Mouse (Mus musculus): ENCODE measurements around the gene Pon2.
"Not testable (repeated sequence)": the region's sequence is repeated elsewhere in the genome, so short reads cannot be mapped to it uniquely, and the experiment has no call there.

The Pon2 gene

GRCm38 (mm10) chr6:5233812-5234211 is 64.4 kb downstream of the Pon2 start:
- no peak for DNase-seq (ENCODE audit: extremely low read depth, low read depth)

DNA sequence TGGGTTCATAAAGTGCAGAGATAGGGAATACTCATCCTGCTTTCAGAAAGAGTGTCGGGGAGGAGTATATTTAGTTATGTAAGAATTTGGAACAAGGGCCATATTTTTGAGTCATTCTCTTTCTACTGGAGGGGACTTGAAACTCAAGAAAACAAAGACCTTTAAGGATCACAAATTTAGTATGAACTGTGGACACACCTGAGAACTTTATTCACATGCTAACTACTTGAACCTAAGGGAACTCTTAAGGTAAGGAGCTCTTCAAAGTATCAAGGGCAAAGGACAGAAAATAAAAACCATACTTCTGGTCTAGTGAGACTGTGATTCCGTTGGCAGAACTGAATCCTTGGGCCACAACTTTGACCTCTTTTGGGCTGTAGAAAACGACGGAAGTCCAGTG is 66.2 kb downstream of the Pon2 start:
- DNase-seq (ENCODE audit: extremely low read depth, low read depth), result no peak

DNA sequence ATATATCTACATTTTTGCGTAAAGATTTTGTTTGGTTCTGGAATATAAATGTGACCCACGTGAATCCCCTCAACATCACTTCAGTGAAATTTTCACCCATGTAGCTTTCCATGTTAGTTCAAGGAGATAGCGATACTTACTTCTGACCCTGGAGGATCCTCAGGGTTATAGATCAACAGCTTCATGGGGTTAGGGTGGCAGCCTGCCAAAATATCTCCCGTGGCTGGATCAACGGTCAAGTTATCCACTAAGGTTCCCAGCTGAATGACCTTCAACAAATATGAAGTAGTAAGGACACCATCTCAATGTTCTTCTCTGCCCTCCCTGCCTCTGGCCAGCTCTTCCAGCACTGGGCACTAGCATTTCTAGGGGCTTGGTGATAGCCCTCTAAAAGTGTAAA is 68.0 kb downstream of the Pon2 start:
- DNase-seq (ENCODE audit: extremely low read depth, low read depth), result no peak

- not testable (repeated sequence) for DNase-seq (ENCODE audit: extremely low read depth, low read depth)
Observed at GRCm38 (mm10) chr6:5223551-5223950, 74.7 kb downstream of the Pon2 start.

GRCm38 (mm10) chr6:5222080-5222479 is 76.2 kb downstream of the Pon2 start:
- no peak for DNase-seq (ENCODE audit: extremely low read depth, low read depth)

- no peak for DNase-seq (ENCODE audit: extremely low read depth, low read depth)
Observed at GRCm38 (mm10) chr6:5218190-5218589, 80.1 kb downstream of the Pon2 start.
